Mouse (Mus musculus) MEL (cell line): ENCODE measurements around the gene Rnf123. TPM values are rescaled to one million over a fixed set of nuclear protein-coding genes. Genes with fewer than 3 reads are reported as not detected.
A peak's percentile ranks its signal among the peaks of the same experiment; 100 is the strongest.

Source experiments
- DNase-seq: peaks from one replicate; pipeline ENCODE4 v3.0.0; 2011; ENCODE audit warnings: low read depth, low spot score
- H3K27ac ChIP-seq: 2 replicates; pipeline ENCODE4 v1.5.1; 2012; ENCODE audit warnings: low read depth, mild to moderate bottlenecking, control low read depth, low read length, moderate library complexity; ENCODE audit not compliant: control insufficient read depth
- H3K27me3 ChIP-seq, 2 experiments: fragments of 150-350 bp in 1 of 2; sonication (generic) in 1 of 2; 2 replicates each; pipeline ENCODE4 v1.6.1; 2012; ENCODE audit warnings: low read length in 2 of 2, mild to moderate bottlenecking in 2 of 2, improper control_type of control experiment in 1 of 2, moderate library complexity in 1 of 2; ENCODE audit not compliant: insufficient read depth in 2 of 2, control insufficient read depth in 1 of 2
- H3K36me3 ChIP-seq, 2 experiments: 2 replicates each; pipeline ENCODE4 v1.6.1; 2012 to 2014; ENCODE audit warnings: low read length in 2 of 2, improper control_type of control experiment in 1 of 2, inconsistent platforms in 1 of 2, mild to moderate bottlenecking in 1 of 2; ENCODE audit not compliant: insufficient read depth in 2 of 2, control insufficient read depth in 1 of 2
- H3K4me1 ChIP-seq, 2 experiments: fragments of 150-350 bp in 1 of 2; sonication (generic) in 1 of 2; 2 replicates each; pipeline ENCODE4 v1.6.1; 2012; ENCODE audit warnings: low read length in 2 of 2, improper control_type of control experiment in 1 of 2, mild to moderate bottlenecking in 1 of 2; ENCODE audit not compliant: insufficient read depth in 2 of 2, control insufficient read depth in 1 of 2
- H3K4me3 ChIP-seq, 2 experiments: fragments of 150-350 bp in 1 of 2; sonication (generic) in 1 of 2; 2 replicates each; pipeline ENCODE4 v1.5.1; 2012; ENCODE audit warnings: low read depth in 2 of 2, low read length in 2 of 2, mild to moderate bottlenecking in 2 of 2, moderate library complexity in 2 of 2, control low read depth in 1 of 2, improper control_type of control experiment in 1 of 2; ENCODE audit not compliant: control insufficient read depth in 1 of 2, insufficient read depth in 1 of 2
- H3K79me2 ChIP-seq: 2 replicates; pipeline ENCODE4 v1.6.1; 2012; ENCODE audit warnings: mild to moderate bottlenecking, low read length, moderate library complexity; ENCODE audit not compliant: control insufficient read depth, poor library complexity, insufficient read depth
- H3K9ac ChIP-seq: 2 replicates; pipeline ENCODE4 v1.6.1; 2012; ENCODE audit warnings: low read depth, mild to moderate bottlenecking, control low read depth, low read length, moderate library complexity; ENCODE audit not compliant: control insufficient read depth, poor library complexity, severe bottlenecking
- H3K9me3 ChIP-seq: fragments of 150-350 bp; sonication (generic); replicated peaks from 2 replicates; pipeline ENCODE4 v1.6.1; 2012; ENCODE audit warnings: mild to moderate bottlenecking, low read length, improper control_type of control experiment, moderate library complexity; ENCODE audit not compliant: insufficient read depth
- BHLHE40 ChIP-seq: IDR thresholded peaks from 2 replicates; pipeline ENCODE4 v1.6.1; 2012; ENCODE audit warnings: low read depth, mild to moderate bottlenecking, inconsistent platforms, low read length, improper control_type of control experiment, borderline replicate concordance
- CHD2 ChIP-seq: IDR thresholded peaks from 2 replicates; pipeline ENCODE4 v1.6.1; 2011; ENCODE audit warnings: low read length, improper control_type of control experiment
- CTCF ChIP-seq, 3 experiments: IDR thresholded peaks in 2 of 3; conservative IDR thresholded peaks in 1 of 3; 2 replicates each; pipeline ENCODE4 v1.5.1; 2011 to 2012; ENCODE audit warnings: low read length in 3 of 3, low read depth in 2 of 3, mild to moderate bottlenecking in 2 of 3, improper control_type of control experiment in 1 of 3, inconsistent platforms in 1 of 3, mixed read lengths in 1 of 3, moderate library complexity in 1 of 3; ENCODE audit not compliant: control insufficient read depth in 1 of 3, insufficient read depth in 1 of 3, poor library complexity in 1 of 3, severe bottlenecking in 1 of 3
- ELF1 ChIP-seq: IDR thresholded peaks from 2 replicates; pipeline ENCODE4 v1.6.1; 2014; ENCODE audit warnings: low read depth, mild to moderate bottlenecking, inconsistent platforms, low read length, improper control_type of control experiment, moderate library complexity
- EP300 ChIP-seq, 2 experiments: IDR thresholded peaks; 2 replicates each; pipeline ENCODE4 v1.6.1; 2011; ENCODE audit warnings: improper control_type of control experiment in 2 of 2, low read length in 2 of 2, low read depth in 1 of 2, mild to moderate bottlenecking in 1 of 2
- ETS1 ChIP-seq: IDR thresholded peaks from 2 replicates; pipeline ENCODE4 v1.6.1; 2012; ENCODE audit warnings: low read depth, mild to moderate bottlenecking, inconsistent platforms, low read length, improper control_type of control experiment, moderate library complexity
- GATA1 ChIP-seq: IDR thresholded peaks from 2 replicates; pipeline ENCODE4 v1.6.1; 2011; ENCODE audit warnings: low read depth, low read length, improper control_type of control experiment
- HCFC1 ChIP-seq: IDR thresholded peaks from 2 replicates; pipeline ENCODE4 v1.6.1; 2012; ENCODE audit warnings: low read depth, mild to moderate bottlenecking, inconsistent platforms, low read length, improper control_type of control experiment, moderate library complexity
- MAFK ChIP-seq: IDR thresholded peaks from 2 replicates; pipeline ENCODE4 v1.6.1; 2011; ENCODE audit warnings: low read depth, mild to moderate bottlenecking, low read length, improper control_type of control experiment, borderline replicate concordance
- MAX ChIP-seq: IDR thresholded peaks from 2 replicates; pipeline ENCODE4 v1.6.1; 2011; ENCODE audit warnings: low read length, improper control_type of control experiment
- MAZ ChIP-seq: IDR thresholded peaks from 2 replicates; pipeline ENCODE4 v1.6.1; 2012; ENCODE audit warnings: low read depth, mild to moderate bottlenecking, inconsistent platforms, low read length, improper control_type of control experiment
- MXI1 ChIP-seq: IDR thresholded peaks from 2 replicates; pipeline ENCODE4 v1.6.1; 2011; ENCODE audit warnings: mild to moderate bottlenecking, low read depth, low read length, improper control_type of control experiment
- MYB ChIP-seq: IDR thresholded peaks from 2 replicates; pipeline ENCODE4 v1.6.1; 2011; ENCODE audit warnings: mild to moderate bottlenecking, low read depth, low read length, improper control_type of control experiment
- NRF1 ChIP-seq: IDR thresholded peaks from 2 replicates; pipeline ENCODE4 v1.6.1; 2014; ENCODE audit warnings: low read depth, mild to moderate bottlenecking, inconsistent platforms, low read length, improper control_type of control experiment, moderate library complexity; ENCODE audit not compliant: poor library complexity, insufficient read depth, severe bottlenecking
- POLR2A ChIP-seq, 2 experiments: IDR thresholded peaks; 2 replicates each; pipeline ENCODE4 v1.6.1; 2011 to 2012; ENCODE audit warnings: low read length in 2 of 2, mild to moderate bottlenecking in 2 of 2, control low read depth in 1 of 2, improper control_type of control experiment in 1 of 2, low read depth in 1 of 2, moderate library complexity in 1 of 2; ENCODE audit not compliant: control insufficient read depth in 1 of 2, insufficient read depth in 1 of 2, poor library complexity in 1 of 2
- POLR2AphosphoS5 ChIP-seq: IDR thresholded peaks from 2 replicates; pipeline ENCODE4 v1.6.1; 2012; ENCODE audit warnings: low read depth, borderline replicate concordance, mild to moderate bottlenecking, inconsistent platforms, low read length, moderate library complexity, mixed read lengths
- RCOR1 ChIP-seq: IDR thresholded peaks from 2 replicates; pipeline ENCODE4 v1.6.1; 2012; ENCODE audit warnings: low read depth, mild to moderate bottlenecking, inconsistent platforms, low read length, improper control_type of control experiment
- SIN3A ChIP-seq: IDR thresholded peaks from 2 replicates; pipeline ENCODE4 v1.6.1; 2012; ENCODE audit warnings: low read length, improper control_type of control experiment, inconsistent platforms
- TBP ChIP-seq: IDR thresholded peaks from 2 replicates; pipeline ENCODE4 v1.8.0; 2011; ENCODE audit warnings: low read depth, low read length, improper control_type of control experiment
- TCF12 ChIP-seq: IDR thresholded peaks from 2 replicates; pipeline ENCODE4 v1.6.1; 2014; ENCODE audit warnings: low read depth, mild to moderate bottlenecking, inconsistent platforms, low read length, improper control_type of control experiment, moderate library complexity
- UBTF ChIP-seq: IDR thresholded peaks from 2 replicates; pipeline ENCODE4 v1.6.1; 2012; ENCODE audit warnings: low read depth, mild to moderate bottlenecking, inconsistent platforms, low read length, improper control_type of control experiment, moderate library complexity, borderline replicate concordance; ENCODE audit not compliant: insufficient read depth
- USF2 ChIP-seq, 2 experiments: IDR thresholded peaks; 2 replicates each; pipeline ENCODE4 v1.6.1; 2011 to 2012; ENCODE audit warnings: improper control_type of control experiment in 2 of 2, low read length in 2 of 2, borderline replicate concordance in 1 of 2, inconsistent platforms in 1 of 2, low read depth in 1 of 2, mild to moderate bottlenecking in 1 of 2; ENCODE audit not compliant: insufficient read depth in 1 of 2
- ZKSCAN1 ChIP-seq: IDR thresholded peaks from 2 replicates; pipeline ENCODE4 v1.6.1; 2012; ENCODE audit warnings: low read depth, mild to moderate bottlenecking, inconsistent platforms, low read length, improper control_type of control experiment, moderate library complexity
- polyA plus RNA-seq, 2 experiments: library from polyadenylated mRNA; stranded (reverse) in 1 of 2; unstranded in 1 of 2; fragments of >175 nt in 1 of 2; fragments of >200 nt in 1 of 2; gene quantifications; 2 replicates each; pipeline versions ENCODE4 v1.2.1 to v1.2.4; 2012; ENCODE audit warnings: low replicate concordance in 2 of 2, low read depth in 1 of 2; ENCODE audit not compliant: insufficient read length in 2 of 2, insufficient read depth in 1 of 2, missing spikeins in 1 of 2
- total RNA-seq: library from RNA; depleted of rRNA; stranded (reverse); fragments of 300-350 nt; gene quantifications from 2 replicates; pipeline ENCODE4 v1.2.3, GENCODE M21; 2012

The Rnf123 gene
- total and polyA plus RNA-seq, 3 experiments = 28.5 to 74.8 TPM; not detected in 1

DNA sequence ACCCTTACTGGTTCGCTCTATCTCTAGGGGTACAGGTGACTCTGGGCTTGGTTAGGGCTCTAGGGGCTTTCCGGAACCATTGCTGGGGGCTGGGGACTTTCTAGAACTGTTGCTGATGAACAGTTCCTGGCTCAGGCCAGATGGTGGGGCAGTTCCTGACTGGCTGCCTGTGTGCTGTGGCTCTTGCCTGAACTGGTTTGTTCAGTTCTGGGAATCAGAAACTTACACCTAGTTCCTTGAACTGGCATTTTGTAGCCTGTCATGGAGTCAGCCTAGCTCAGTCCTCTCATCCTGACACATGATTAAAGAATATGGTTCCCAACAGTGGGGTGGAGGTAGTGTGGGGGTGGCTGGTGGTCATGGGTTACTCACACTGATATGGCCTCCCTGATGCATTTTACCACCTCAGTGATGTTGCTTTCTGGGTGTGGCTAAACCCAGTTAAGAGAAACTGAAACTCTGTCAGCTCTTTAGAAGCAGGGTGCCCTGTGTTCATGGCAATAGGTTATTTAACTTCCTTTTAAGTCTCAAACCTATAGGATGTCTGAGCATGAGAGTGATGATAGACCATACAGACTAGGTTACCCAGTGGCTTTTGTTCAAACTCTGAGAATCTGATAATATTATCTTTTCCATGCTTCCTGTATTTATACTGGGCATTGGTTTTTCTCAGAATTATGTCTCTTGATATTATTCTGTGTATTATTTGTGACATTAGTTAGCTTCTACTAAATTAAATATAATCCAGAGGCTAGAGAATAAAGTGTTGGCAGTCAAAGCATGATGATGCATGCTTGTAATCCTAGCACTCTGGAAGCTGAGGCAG is 47.6 kb downstream of the Rnf123 start:
- Histone ChIP-seq H3K36me3 (peaks cover 17 to 22% of the 10 kb centered on the region in 2 experiments), H3K27me3 (no peaks in the 10 kb centered on the region), H3K79me2 (no peaks in the 10 kb centered on the region), H3K9me3 (no peaks in the 10 kb centered on the region)
- DNase-seq = peak; percentile 66
- TF ChIP-seq CTCF (IDR thresholded peaks at IDR 0.05 in 2 of 3, conservative IDR thresholded peaks at IDR 0.05 in 1 of 3; ENCODE audit: control insufficient read depth in 1 of 3, insufficient read depth in 1 of 3, low read depth in 2 of 3, low read length in 3 of 3, poor library complexity in 1 of 3, severe bottlenecking in 1 of 3) = peak in 2 of 3 experiments; percentile 32; a peak in 3 of 6 replicates
- TF ChIP-seq HCFC1 = no peak
- no peak for TF ChIP-seq RCOR1
- no peak for TF ChIP-seq NRF1
- no peak for TF ChIP-seq MYB
- TF ChIP-seq EP300 (IDR thresholded peaks at IDR 0.05; ENCODE audit: low read depth in 1 of 2, low read length in 2 of 2) = peak in 1 of 2 experiments; percentile 54; a peak in 3 of 4 replicates
- TF ChIP-seq SIN3A = 0 out of 2 replicates have a peak, but pooled peaks have one; percentile 10
- TF ChIP-seq UBTF = no peak
- TF ChIP-seq POLR2AphosphoS5 = no peak
- TF ChIP-seq MAX = no peak
- peak; percentile 58; the same call in 1 of the 2 replicates for TF ChIP-seq GATA1
- no peak for TF ChIP-seq BHLHE40
- TF ChIP-seq USF2 (IDR thresholded peaks at IDR 0.05; ENCODE audit: borderline replicate concordance in 1 of 2, insufficient read depth in 1 of 2, low read depth in 1 of 2, low read length in 2 of 2) = no peak
- TF ChIP-seq POLR2A (IDR thresholded peaks at IDR 0.05; ENCODE audit: control insufficient read depth in 1 of 2, insufficient read depth in 1 of 2, low read depth in 1 of 2, low read length in 2 of 2, poor library complexity in 1 of 2) = no peak
- no peak for TF ChIP-seq ELF1
- no peak for TF ChIP-seq CHD2
- TF ChIP-seq TCF12 = no peak
- TF ChIP-seq ETS1 = peak; percentile 14; the same call in 1 of the 2 replicates
- no peak for TF ChIP-seq ZKSCAN1
- 0 out of 2 replicates have a peak, but pooled peaks have one; percentile 11 for TF ChIP-seq TBP
- no peak for TF ChIP-seq MAZ
- TF ChIP-seq MAFK = no peak
- no peak for TF ChIP-seq MXI1
- TF ChIP-seq, all 39 proteins: peak for 6
- peak overlapping the region; percentile 88 for H3K27ac ChIP-seq
- no peak overlapping the region for H3K4me3 ChIP-seq
- peaks cover 5 to 21% of the 10 kb centered on the region in 2 experiments for H3K4me1 ChIP-seq
- H3K9ac ChIP-seq = peak overlapping the region; percentile 21
